Mouse (Mus musculus) myocyte (in vitro differentiated cells): ENCODE results near the gene Sgta. TPM values are rescaled to one million over a fixed set of nuclear protein-coding genes. Genes with fewer than 3 reads are reported as not detected.

Experiments used
- H3K27me3 ChIP-seq: one replicate; pipeline ENCODE4 v1.6.1; 2011; ENCODE audit not compliant: control insufficient read depth, insufficient read depth, insufficient read length
- H3K36me3 ChIP-seq: one replicate; pipeline ENCODE4 v1.6.1; 2011; ENCODE audit not compliant: control insufficient read depth, insufficient read depth
- H3K4me2 ChIP-seq: one replicate; pipeline ENCODE4 v1.6.1; 2011; ENCODE audit warnings: low read depth, control low read depth
- H3K4me3 ChIP-seq: one replicate; pipeline ENCODE4 v1.5.1; 2011; ENCODE audit warnings: mild to moderate bottlenecking, control low read depth, moderate library complexity
- H3K79me2 ChIP-seq: one replicate; pipeline ENCODE4 v1.6.1; 2011; ENCODE audit not compliant: control insufficient read depth, insufficient read depth
- H3ac ChIP-seq: one replicate; pipeline ENCODE4 v1.6.1; 2011; ENCODE audit not compliant: control insufficient read depth, insufficient read length
- CEBPB ChIP-seq: IDR thresholded peaks from 2 replicates; pipeline ENCODE4 v1.6.1; 2011; ENCODE audit warnings: mild to moderate bottlenecking, moderate library complexity; ENCODE audit not compliant: poor library complexity, insufficient read depth, severe bottlenecking
- E2F4 ChIP-seq: IDR thresholded peaks from one replicate; pipeline ENCODE4 v1.6.1; 2011; ENCODE audit warnings: mild to moderate bottlenecking, control low read depth, moderate library complexity; ENCODE audit not compliant: insufficient read depth
- MAX ChIP-seq: IDR thresholded peaks from one replicate; pipeline ENCODE4 v1.6.1; 2011; ENCODE audit warnings: low read depth, mild to moderate bottlenecking, control low read depth
- MYOD1 ChIP-seq, 3 experiments: IDR thresholded peaks; one replicate each; pipeline ENCODE4 v1.6.1; 2011; ENCODE audit warnings: control low read depth in 2 of 3, low read depth in 2 of 3, mild to moderate bottlenecking in 2 of 3, moderate library complexity in 1 of 3; ENCODE audit not compliant: insufficient read length in 2 of 3, control insufficient read depth in 1 of 3
- MYOG ChIP-seq, 3 experiments: IDR thresholded peaks; one replicate each; pipeline ENCODE4 v1.6.1; 2011; ENCODE audit warnings: control low read depth in 2 of 3, low read depth in 2 of 3, mild to moderate bottlenecking in 2 of 3; ENCODE audit not compliant: insufficient read length in 2 of 3, control insufficient read depth in 1 of 3, insufficient read depth in 1 of 3
- POLR2A ChIP-seq: IDR thresholded peaks from one replicate; pipeline ENCODE4 v1.6.1; 2011; ENCODE audit warnings: low read depth, mild to moderate bottlenecking, control low read depth, moderate library complexity; ENCODE audit not compliant: insufficient read length
- POLR2AphosphoS2 ChIP-seq: IDR thresholded peaks from one replicate; pipeline ENCODE4 v1.6.1; 2011; ENCODE audit warnings: low read depth, control low read depth; ENCODE audit not compliant: insufficient read length
- REST ChIP-seq: IDR thresholded peaks from one replicate; pipeline ENCODE4 v1.6.1; 2011; ENCODE audit warnings: mild to moderate bottlenecking, control low read depth, moderate library complexity; ENCODE audit not compliant: insufficient read depth, insufficient read length
- SRF ChIP-seq: IDR thresholded peaks from one replicate; pipeline ENCODE4 v1.6.1; 2011; ENCODE audit warnings: low read depth; ENCODE audit not compliant: control insufficient read depth, insufficient read length
- TCF12 ChIP-seq: IDR thresholded peaks from one replicate; pipeline ENCODE4 v1.6.1; 2011; ENCODE audit warnings: mild to moderate bottlenecking, control low read depth; ENCODE audit not compliant: poor library complexity, insufficient read depth, severe bottlenecking
- TCF3 ChIP-seq: IDR thresholded peaks from one replicate; pipeline ENCODE4 v1.6.1; 2011; ENCODE audit warnings: low read depth, control low read depth; ENCODE audit not compliant: insufficient read length
- USF1 ChIP-seq: IDR thresholded peaks from one replicate; pipeline ENCODE4 v1.6.1; 2011; ENCODE audit warnings: low read depth, mild to moderate bottlenecking, control low read depth, moderate library complexity
- polyA plus RNA-seq: library from polyadenylated mRNA; unstranded; fragments of >200 nt; fragmentation: generic; extraction: Trizol; gene quantifications from one replicate; pipeline ENCODE4 v1.2.1, GENCODE M21; 2012; ENCODE audit warnings: missing spikeins

Sgta gene
- polyA plus RNA-seq, 1 experiment = 192 TPM

- no peaks in the 10 kb centered on the region for H3K79me2 ChIP-seq
- no peak overlapping the region for H3K4me2 ChIP-seq
- no peaks in the 10 kb centered on the region for H3K36me3 ChIP-seq
- no peak overlapping the region for H3K4me3 ChIP-seq
- no peak overlapping the region for H3ac ChIP-seq
- H3K27me3 ChIP-seq = peaks cover 13% of the 10 kb centered on the region
- TF ChIP-seq MAX (no peak), SRF (no peak), POLR2A (no peak), REST (no peak), USF1 (no peak), MYOG (IDR thresholded peaks at IDR 0.05; ENCODE audit: control insufficient read depth in 1 of 3, insufficient read depth in 1 of 3, insufficient read length in 2 of 3, low read depth in 2 of 3) (no peak), TCF12 (no peak), POLR2AphosphoS2 (no peak), MYOD1 (IDR thresholded peaks at IDR 0.05; ENCODE audit: control insufficient read depth in 1 of 3, insufficient read length in 2 of 3, low read depth in 2 of 3) (no peak), CEBPB (no peak), TCF3 (no peak), E2F4 (no peak)
These were observed 32.7 kb upstream of the Sgta start for GRCm38 (mm10) chr10:81092465-81093250.

- TF ChIP-seq POLR2A = no peak
- no peak for TF ChIP-seq CEBPB
- TF ChIP-seq MYOD1 (IDR thresholded peaks at IDR 0.05; ENCODE audit: control insufficient read depth in 1 of 3, insufficient read length in 2 of 3, low read depth in 2 of 3) = no peak
- TF ChIP-seq REST = no peak
- no peak for TF ChIP-seq SRF
- no peak for TF ChIP-seq TCF12
- no peak for TF ChIP-seq USF1
- no peak for TF ChIP-seq E2F4
- no peak for TF ChIP-seq POLR2AphosphoS2
- Histone ChIP-seq H3K4me3 (no peak overlapping the region), H3K79me2 (no peaks in the 10 kb centered on the region), H3K36me3 (no peaks in the 10 kb centered on the region), H3ac (no peak overlapping the region), H3K4me2 (no peak overlapping the region), H3K27me3 (peaks cover 13% of the 10 kb centered on the region)
These were observed 30.6 kb upstream of the Sgta start for GRCm38 (mm10) chr10:81090621-81091020.

GRCm38 (mm10) chr10:81089216-81089615, 29.2 kb upstream of the Sgta start:
- Histone ChIP-seq H3K79me2 (no peaks in the 10 kb centered on the region), H3K36me3 (no peaks in the 10 kb centered on the region), H3K4me2 (no peak overlapping the region), H3K4me3 (no peak overlapping the region), H3ac (no peak overlapping the region), H3K27me3 (peaks cover 12% of the 10 kb centered on the region)
- TF ChIP-seq MAX (no peak), TCF12 (no peak), TCF3 (no peak), E2F4 (no peak), POLR2AphosphoS2 (no peak), REST (no peak), MYOG (IDR thresholded peaks at IDR 0.05; ENCODE audit: control insufficient read depth in 1 of 3, insufficient read depth in 1 of 3, insufficient read length in 2 of 3, low read depth in 2 of 3) (no peak), POLR2A (no peak), USF1 (no peak), MYOD1 (IDR thresholded peaks at IDR 0.05; ENCODE audit: control insufficient read depth in 1 of 3, insufficient read length in 2 of 3, low read depth in 2 of 3) (no peak), SRF (no peak), CEBPB (no peak)

- H3K27me3 ChIP-seq = no peaks in the 10 kb centered on the region
- peaks cover 1% of the 10 kb centered on the region for H3K36me3 ChIP-seq
- H3K4me3 ChIP-seq = no peak overlapping the region
- no peaks in the 10 kb centered on the region for H3K79me2 ChIP-seq
- no peak overlapping the region for H3ac ChIP-seq
- TF ChIP-seq CEBPB (no peak), MAX (no peak), TCF12 (no peak), MYOD1 (IDR thresholded peaks at IDR 0.05; ENCODE audit: control insufficient read depth in 1 of 3, insufficient read length in 2 of 3, low read depth in 2 of 3) (no peak), REST (no peak), POLR2A (no peak), TCF3 (no peak), USF1 (no peak), E2F4 (no peak), MYOG (IDR thresholded peaks at IDR 0.05; ENCODE audit: control insufficient read depth in 1 of 3, insufficient read depth in 1 of 3, insufficient read length in 2 of 3, low read depth in 2 of 3) (no peak), POLR2AphosphoS2 (no peak), SRF (no peak)
- no peak overlapping the region for H3K4me2 ChIP-seq
These were observed 27.0 kb upstream of the Sgta start for GRCm38 (mm10) chr10:81087021-81087420.

GRCm38 (mm10) chr10:81082168-81082960, 22.4 kb upstream of the Sgta start:
- Histone ChIP-seq H3K36me3 (peaks cover 4% of the 10 kb centered on the region), H3K4me3 (no peak overlapping the region), H3K4me2 (no peak overlapping the region), H3K27me3 (no peaks in the 10 kb centered on the region), H3ac (no peak overlapping the region), H3K79me2 (no peaks in the 10 kb centered on the region)
- no peak for TF ChIP-seq MYOG (IDR thresholded peaks at IDR 0.05; ENCODE audit: control insufficient read depth in 1 of 3, insufficient read depth in 1 of 3, insufficient read length in 2 of 3, low read depth in 2 of 3)
